Mouse (Mus musculus) limb, embryonic 15.5 days (tissue): Measurements from ENCODE around the gene Tubb2b. TPM values are rescaled to one million over a fixed set of nuclear protein-coding genes. Genes with fewer than 3 reads are reported as not detected.
A peak's percentile ranks its signal among the peaks of the same experiment; 100 is the strongest.

Experiments used
- ATAC-seq: fragments of 200-750 bp; cut with Nextera tagmentation; 2 replicates; pipeline ENCODE4 v1.8.0; 2017; ENCODE audit warnings: low read depth, moderate TSS enrichment; ENCODE audit not compliant: insufficient number of reproducible peaks, low FRiP score, low TSS enrichment
- H3K27ac ChIP-seq: fragments of 300-500 bp; sonication (generic); 2 replicates; pipeline ENCODE4 v1.5.1; 2015; ENCODE audit warnings: moderate library complexity, mild to moderate bottlenecking, inconsistent platforms
- H3K27me3 ChIP-seq: fragments of 300-500 bp; sonication (generic); 2 replicates; pipeline ENCODE4 v1.6.1; 2015; ENCODE audit warnings: inconsistent platforms
- H3K36me3 ChIP-seq: fragments of 300-500 bp; sonication (generic); 2 replicates; pipeline ENCODE4 v1.6.1; 2015; ENCODE audit warnings: inconsistent platforms
- H3K4me1 ChIP-seq: fragments of 300-500 bp; sonication (generic); 2 replicates; pipeline ENCODE4 v1.6.1; 2015; ENCODE audit warnings: inconsistent platforms
- H3K4me2 ChIP-seq: fragments of 300-500 bp; sonication (generic); 2 replicates; pipeline ENCODE4 v1.6.1; 2015; ENCODE audit warnings: mild to moderate bottlenecking, inconsistent platforms
- H3K4me3 ChIP-seq: fragments of 300-500 bp; sonication (generic); 2 replicates; pipeline ENCODE4 v1.5.1; 2015; ENCODE audit warnings: mild to moderate bottlenecking, inconsistent platforms
- H3K9ac ChIP-seq: fragments of 300-500 bp; sonication (generic); 2 replicates; pipeline ENCODE4 v1.6.1; 2015; ENCODE audit warnings: inconsistent platforms
- H3K9me3 ChIP-seq: fragments of 300-500 bp; sonication (generic); 2 replicates; pipeline ENCODE4 v1.6.1; 2016; ENCODE audit warnings: inconsistent platforms
- WGBS: fragments of 180-500 bp; shearing (Covaris S2); methylation state at CpG from one replicate; pipeline ENCODE4 v1.1.7; 2015; 5-methylcytosine and 5-hydroxymethylcytosine counted together
- polyA plus RNA-seq: library from polyadenylated mRNA; unstranded; fragments of >200 nt; fragmentation: Nextera tagmentation; extraction: Ambion mirVana; gene quantifications from 2 replicates; pipeline ENCODE4 v1.2.1, GENCODE M21; 2015

The Tubb2b gene
- polyA plus RNA-seq, 1 experiment from 2014 or later, result 33.5 TPM

GRCm38 (mm10) chr13:34133326-34134071, 3.2 kb upstream of the Tubb2b start:
- Histone ChIP-seq H3K27me3 (peaks cover 10% of the 10 kb centered on the region), H3K27ac (no peak overlapping the region), H3K4me2 (peak overlapping the region; percentile 31), H3K9ac (0 out of 2 replicates have a peak overlapping the region, but pooled peaks have one; percentile 17), H3K4me3 (peak overlapping the region; percentile 11; the same call in 1 of the 2 replicates), H3K9me3 (no peaks in the 10 kb centered on the region), H3K36me3 (no peaks in the 10 kb centered on the region), H3K4me1 (peaks cover 49% of the 10 kb centered on the region)
- ATAC-seq, result no peak
- 14% methylated on average over 15 of the region's 15 CpGs for WGBS

- Histone ChIP-seq H3K9ac (no peak overlapping the region), H3K4me3 (no peak overlapping the region)
- ATAC-seq, result no peak
Measured at GRCm38 (mm10) chr13:34132875-34133274, 2.6 kb upstream of the Tubb2b start.

GRCm38 (mm10) chr13:34132299-34132698, 2.0 kb upstream of the Tubb2b start:
- 2% methylated on average over 15 of the region's 15 CpGs for WGBS
- peaks cover 10% of the 10 kb centered on the region for H3K27me3 ChIP-seq
- no peaks in the 10 kb centered on the region for H3K9me3 ChIP-seq
- no peak for ATAC-seq
- no peaks in the 10 kb centered on the region for H3K36me3 ChIP-seq
- no peak overlapping the region for H3K9ac ChIP-seq
- H3K4me3 ChIP-seq, result peak overlapping the region; percentile 4; the same call in 1 of the 2 replicates
- peaks cover 49% of the 10 kb centered on the region for H3K4me1 ChIP-seq
- H3K27ac ChIP-seq, result no peak overlapping the region
- peak overlapping the region; percentile 84 for H3K4me2 ChIP-seq

More at GRCm38 (mm10) chr13:34132875-34133274, 2.6 kb upstream of the Tubb2b start:
- Histone ChIP-seq H3K9me3 (no peaks in the 10 kb centered on the region), H3K27ac (no peak overlapping the region), H3K4me2 (peak overlapping the region; percentile 84; the same call in 1 of the 2 replicates), H3K4me1 (peaks cover 49% of the 10 kb centered on the region), H3K36me3 (no peaks in the 10 kb centered on the region), H3K27me3 (peaks cover 10% of the 10 kb centered on the region)
- 21% methylated on average over 6 of the region's 6 CpGs for WGBS

- no peak overlapping the region for H3K9ac ChIP-seq
- WGBS, result 5% methylated on average over 10 of the region's 10 CpGs
- peaks cover 49% of the 10 kb centered on the region for H3K4me1 ChIP-seq
- peaks cover 10% of the 10 kb centered on the region for H3K27me3 ChIP-seq
- H3K4me2 ChIP-seq, result peak overlapping the region; percentile 84
- H3K9me3 ChIP-seq, result no peaks in the 10 kb centered on the region
- peak; percentile 15; the same call in 1 of the 2 replicates for ATAC-seq
- H3K27ac ChIP-seq, result peak overlapping the region; percentile 78
- H3K36me3 ChIP-seq, result no peaks in the 10 kb centered on the region
- peak overlapping the region; percentile 64 for H3K4me3 ChIP-seq
Measured at GRCm38 (mm10) chr13:34131708-34132060, 1.4 kb upstream of the Tubb2b start.

- H3K4me1 ChIP-seq, result peaks cover 53% of the 10 kb centered on the region
- 0 out of 2 replicates have a peak, but pooled peaks have one; percentile 31 for ATAC-seq
- no peaks in the 10 kb centered on the region for H3K36me3 ChIP-seq
- WGBS, result under 1% methylated on average over 24 of the region's 24 CpGs
- peak overlapping the region; percentile 64 for H3K4me3 ChIP-seq
- peak overlapping the region; percentile 78 for H3K27ac ChIP-seq
- H3K9me3 ChIP-seq, result no peaks in the 10 kb centered on the region
- H3K4me2 ChIP-seq, result peak overlapping the region; percentile 84
- peaks cover 10% of the 10 kb centered on the region; the same call in 1 of the 2 replicates for H3K27me3 ChIP-seq
- no peak overlapping the region for H3K9ac ChIP-seq
Measured at GRCm38 (mm10) chr13:34131011-34131707, 893 bp upstream of the Tubb2b start.

GRCm38 (mm10) chr13:34129485-34130225, 611 bp downstream of the Tubb2b start:
- peak overlapping the region; percentile 78 for H3K27ac ChIP-seq
- ATAC-seq, result peak; percentile 3; the same call in 1 of the 2 replicates
- no peaks in the 10 kb centered on the region for H3K36me3 ChIP-seq
- WGBS, result under 1% methylated on average over 31 of the region's 31 CpGs
- peak overlapping the region; percentile 84 for H3K4me2 ChIP-seq
- H3K4me1 ChIP-seq, result peaks cover 57% of the 10 kb centered on the region
- H3K27me3 ChIP-seq, result peaks cover 10% of the 10 kb centered on the region; the same call in 1 of the 2 replicates
- H3K4me3 ChIP-seq, result peak overlapping the region; percentile 64
- peak overlapping the region; percentile 51 for H3K9ac ChIP-seq
- no peaks in the 10 kb centered on the region for H3K9me3 ChIP-seq

- no peaks in the 10 kb centered on the region for H3K9me3 ChIP-seq
- H3K9ac ChIP-seq, result no peak overlapping the region
- H3K4me3 ChIP-seq, result peak overlapping the region; percentile 64
- peaks cover 6% of the 10 kb centered on the region; the same call in 1 of the 2 replicates for H3K27me3 ChIP-seq
- H3K27ac ChIP-seq, result no peak overlapping the region
- H3K36me3 ChIP-seq, result no peaks in the 10 kb centered on the region
- WGBS, result 80% methylated on average over 9 of the region's 9 CpGs
- H3K4me2 ChIP-seq, result peak overlapping the region; percentile 84
- no peak for ATAC-seq
- peaks cover 52% of the 10 kb centered on the region for H3K4me1 ChIP-seq
Measured at GRCm38 (mm10) chr13:34128276-34129114, 1.8 kb downstream of the Tubb2b start.

- H3K9me3 ChIP-seq, result no peaks in the 10 kb centered on the region
- H3K4me2 ChIP-seq, result no peak overlapping the region
- WGBS, result 71% methylated on average over 4 of the region's 4 CpGs
Measured at GRCm38 (mm10) chr13:34125711-34126110, 4.6 kb downstream of the Tubb2b start.

GRCm38 (mm10) chr13:34120536-34120935, 9.7 kb downstream of the Tubb2b start:
- no peaks in the 10 kb centered on the region for H3K27me3 ChIP-seq
- H3K4me1 ChIP-seq, result peaks cover under 1% of the 10 kb centered on the region; the same call in 1 of the 2 replicates
- ATAC-seq, result no peak
- H3K27ac ChIP-seq, result no peak overlapping the region
- no peaks in the 10 kb centered on the region for H3K36me3 ChIP-seq
- H3K4me3 ChIP-seq, result no peak overlapping the region
- no peaks in the 10 kb centered on the region for H3K9me3 ChIP-seq
- WGBS, result 95% methylated on average over 2 of the region's 2 CpGs
- H3K9ac ChIP-seq, result no peak overlapping the region
- H3K4me2 ChIP-seq, result no peak overlapping the region

More at GRCm38 (mm10) chr13:34125711-34126110, 4.6 kb downstream of the Tubb2b start:
- ATAC-seq, result no peak
- no peak overlapping the region for H3K27ac ChIP-seq
- no peaks in the 10 kb centered on the region for H3K36me3 ChIP-seq
- H3K4me1 ChIP-seq, result peaks cover 26% of the 10 kb centered on the region
- H3K4me3 ChIP-seq, result no peak overlapping the region
- H3K9ac ChIP-seq, result no peak overlapping the region
- no peaks in the 10 kb centered on the region for H3K27me3 ChIP-seq

GRCm38 (mm10) chr13:34119406-34119805, 10.9 kb downstream of the Tubb2b start:
- H3K9ac ChIP-seq, result no peak overlapping the region
- H3K36me3 ChIP-seq, result no peaks in the 10 kb centered on the region
- H3K4me3 ChIP-seq, result no peak overlapping the region
- H3K9me3 ChIP-seq, result no peaks in the 10 kb centered on the region
- no peak overlapping the region for H3K4me2 ChIP-seq
- no peaks in the 10 kb centered on the region for H3K4me1 ChIP-seq
- no peak overlapping the region for H3K27ac ChIP-seq
- 65% methylated on average over 4 of the region's 4 CpGs for WGBS
- no peak for ATAC-seq
- H3K27me3 ChIP-seq, result no peaks in the 10 kb centered on the region

- ATAC-seq, result no peak
- H3K27ac ChIP-seq, result no peak overlapping the region
- WGBS, result 74% methylated on average over 4 of the region's 4 CpGs
Measured at GRCm38 (mm10) chr13:34118816-34119215, 11.4 kb downstream of the Tubb2b start.

More at GRCm38 (mm10) chr13:34118816-34119215, 11.4 kb downstream of the Tubb2b start:
- Histone ChIP-seq H3K9me3 (no peaks in the 10 kb centered on the region), H3K4me3 (no peak overlapping the region), H3K4me2 (no peak overlapping the region), H3K27me3 (no peaks in the 10 kb centered on the region), H3K4me1 (no peaks in the 10 kb centered on the region), H3K9ac (no peak overlapping the region), H3K36me3 (no peaks in the 10 kb centered on the region)
